Mouse (Mus musculus): ENCODE results near the gene Myo6. TPM values are rescaled to one million over a fixed set of nuclear protein-coding genes. Genes with fewer than 3 reads are reported as not detected.

Myo6 gene
- total and polyA plus RNA-seq, 3 experiments: 1.2 to 1.6 TPM; not detected in 1

GRCm38 (mm10) chr9:80333998-80334605 lies 169.3 kb downstream of the Myo6 start:
- no peaks in the 10 kb centered on the region for H3K27me3 ChIP-seq (ENCODE audit: control insufficient read depth in 1 of 2, insufficient read depth in 2 of 2, low read length in 2 of 2)
- no peaks in the 10 kb centered on the region for H3K9me3 ChIP-seq (replicated peaks; ENCODE audit: insufficient read depth, low read length)
- H3K4me3 ChIP-seq (ENCODE audit: control insufficient read depth in 1 of 2, insufficient read depth in 1 of 2, low read depth in 2 of 2, low read length in 2 of 2): no peak overlapping the region
- no peak for DNase-seq (ENCODE audit: low read depth, low spot score)
- H3K27ac ChIP-seq (ENCODE audit: control insufficient read depth, low read depth, low read length): no peak overlapping the region
- H3K79me2 ChIP-seq (ENCODE audit: control insufficient read depth, insufficient read depth, low read length, poor library complexity): no peaks in the 10 kb centered on the region
- H3K4me1 ChIP-seq (ENCODE audit: control insufficient read depth in 1 of 2, insufficient read depth in 2 of 2, low read length in 2 of 2): no peaks in the 10 kb centered on the region
- no peak overlapping the region for H3K9ac ChIP-seq (ENCODE audit: control insufficient read depth, low read depth, low read length, poor library complexity, severe bottlenecking)
- no peak for TF ChIP-seq SIN3A (IDR thresholded peaks at IDR 0.05; ENCODE audit: low read length)
- no peak for TF ChIP-seq NRF1 (IDR thresholded peaks at IDR 0.05; ENCODE audit: insufficient read depth, low read depth, low read length, poor library complexity, severe bottlenecking)
- no peak for TF ChIP-seq HCFC1 (IDR thresholded peaks at IDR 0.05; ENCODE audit: low read depth, low read length)
- no peak for TF ChIP-seq UBTF (IDR thresholded peaks at IDR 0.05; ENCODE audit: borderline replicate concordance, insufficient read depth, low read depth, low read length)
- TF ChIP-seq POLR2AphosphoS2 (IDR thresholded peaks at IDR 0.05; ENCODE audit: low read length): no peak
- no peak for TF ChIP-seq EP300 (IDR thresholded peaks at IDR 0.05; ENCODE audit: low read depth in 1 of 2, low read length in 2 of 2)
- TF ChIP-seq NELFE (IDR thresholded peaks at IDR 0.05; ENCODE audit: low read depth, low read length): no peak
- no peak for TF ChIP-seq TAL1 (IDR thresholded peaks at IDR 0.05; ENCODE audit: low read length)
- no peak for TF ChIP-seq ZMIZ1 (IDR thresholded peaks at IDR 0.05; ENCODE audit: low read depth, low read length)
- TF ChIP-seq POLR2AphosphoS5 (IDR thresholded peaks at IDR 0.05; ENCODE audit: borderline replicate concordance, low read depth, low read length): no peak
- TF ChIP-seq GABPA (IDR thresholded peaks at IDR 0.05; ENCODE audit: low read depth, low read length): no peak
- no peak for TF ChIP-seq RAD21 (IDR thresholded peaks at IDR 0.05; ENCODE audit: low read depth, low read length)
- TF ChIP-seq USF2 (IDR thresholded peaks at IDR 0.05; ENCODE audit: borderline replicate concordance in 1 of 2, insufficient read depth in 1 of 2, low read depth in 1 of 2, low read length in 2 of 2): no peak
- no peak for TF ChIP-seq MXI1 (IDR thresholded peaks at IDR 0.05; ENCODE audit: low read depth, low read length)
- no peak for TF ChIP-seq GATA1 (IDR thresholded peaks at IDR 0.05; ENCODE audit: low read depth, low read length)
- peaks cover 0 to 4% of the 10 kb centered on the region in 2 experiments; a peak in 1 of 4 replicates for H3K36me3 ChIP-seq (ENCODE audit: control insufficient read depth in 1 of 2, insufficient read depth in 2 of 2, low read length in 2 of 2)

- no peak for DNase-seq (ENCODE audit: low read depth, low spot score)
- Histone ChIP-seq H3K9ac (ENCODE audit: control insufficient read depth, low read depth, low read length, poor library complexity, severe bottlenecking) (no peak overlapping the region), H3K27me3 (ENCODE audit: control insufficient read depth in 1 of 2, insufficient read depth in 2 of 2, low read length in 2 of 2) (no peaks in the 10 kb centered on the region), H3K79me2 (ENCODE audit: control insufficient read depth, insufficient read depth, low read length, poor library complexity) (no peaks in the 10 kb centered on the region), H3K4me1 (ENCODE audit: control insufficient read depth in 1 of 2, insufficient read depth in 2 of 2, low read length in 2 of 2) (no peaks in the 10 kb centered on the region), H3K4me3 (ENCODE audit: control insufficient read depth in 1 of 2, insufficient read depth in 1 of 2, low read depth in 2 of 2, low read length in 2 of 2) (no peak overlapping the region), H3K36me3 (ENCODE audit: control insufficient read depth in 1 of 2, insufficient read depth in 2 of 2, low read length in 2 of 2) (peaks cover 0 to 4% of the 10 kb centered on the region in 2 experiments; a peak in 1 of 4 replicates), H3K9me3 (replicated peaks; ENCODE audit: insufficient read depth, low read length) (no peaks in the 10 kb centered on the region), H3K27ac (ENCODE audit: control insufficient read depth, low read depth, low read length) (no peak overlapping the region)
- no peak for TF ChIP-seq JUND (IDR thresholded peaks at IDR 0.05; ENCODE audit: low read depth, low read length)
- TF ChIP-seq MAFK (IDR thresholded peaks at IDR 0.05; ENCODE audit: borderline replicate concordance, low read depth, low read length): no peak
- TF ChIP-seq ETS1 (IDR thresholded peaks at IDR 0.05; ENCODE audit: low read depth, low read length): no peak
- no peak for TF ChIP-seq TAL1 (IDR thresholded peaks at IDR 0.05; ENCODE audit: low read length)
- TF ChIP-seq HCFC1 (IDR thresholded peaks at IDR 0.05; ENCODE audit: low read depth, low read length): no peak
- TF ChIP-seq ZKSCAN1 (IDR thresholded peaks at IDR 0.05; ENCODE audit: low read depth, low read length): no peak
- no peak for TF ChIP-seq NELFE (IDR thresholded peaks at IDR 0.05; ENCODE audit: low read depth, low read length)
- TF ChIP-seq MAX (IDR thresholded peaks at IDR 0.05; ENCODE audit: low read length): no peak
- no peak for TF ChIP-seq MYC (IDR thresholded peaks at IDR 0.05; ENCODE audit: low read depth, low read length)
- no peak for TF ChIP-seq ZC3H11A (IDR thresholded peaks at IDR 0.05; ENCODE audit: low read depth, low read length)
Observed at GRCm38 (mm10) chr9:80335660-80336357, 171.0 kb downstream of the Myo6 start.

All from MEL (cell line).